Mouse (Mus musculus) monocyte, adult 5-6 weeks (primary cell): Measurements from ENCODE around the gene Tubgcp6. TPM values are rescaled to one million over a fixed set of nuclear protein-coding genes. Genes with fewer than 3 reads are reported as not detected.
A peak's percentile ranks its signal among the peaks of the same experiment; 100 is the strongest.

ENCODE experiments used
- ATAC-seq: fragments of 153-309, 156-312 bp; replicated peaks from 2 replicates; pipeline ENCODE4 v1.8.0; 2017; ENCODE audit warnings: mild to moderate bottlenecking; ENCODE audit not compliant: low TSS enrichment, insufficient number of reproducible peaks, severe bottlenecking, poor library complexity, low FRiP score
- total RNA-seq: library from RNA; stranded (forward); fragments of 200-1000, 200-491, 200-594 nt; gene quantifications from 3 replicates; pipeline ENCODE4 v1.2.3, GENCODE M21; 2017

Tubgcp6 gene
- total RNA-seq, 1 experiment from 2014 or later, result 27.3 TPM

DNA sequence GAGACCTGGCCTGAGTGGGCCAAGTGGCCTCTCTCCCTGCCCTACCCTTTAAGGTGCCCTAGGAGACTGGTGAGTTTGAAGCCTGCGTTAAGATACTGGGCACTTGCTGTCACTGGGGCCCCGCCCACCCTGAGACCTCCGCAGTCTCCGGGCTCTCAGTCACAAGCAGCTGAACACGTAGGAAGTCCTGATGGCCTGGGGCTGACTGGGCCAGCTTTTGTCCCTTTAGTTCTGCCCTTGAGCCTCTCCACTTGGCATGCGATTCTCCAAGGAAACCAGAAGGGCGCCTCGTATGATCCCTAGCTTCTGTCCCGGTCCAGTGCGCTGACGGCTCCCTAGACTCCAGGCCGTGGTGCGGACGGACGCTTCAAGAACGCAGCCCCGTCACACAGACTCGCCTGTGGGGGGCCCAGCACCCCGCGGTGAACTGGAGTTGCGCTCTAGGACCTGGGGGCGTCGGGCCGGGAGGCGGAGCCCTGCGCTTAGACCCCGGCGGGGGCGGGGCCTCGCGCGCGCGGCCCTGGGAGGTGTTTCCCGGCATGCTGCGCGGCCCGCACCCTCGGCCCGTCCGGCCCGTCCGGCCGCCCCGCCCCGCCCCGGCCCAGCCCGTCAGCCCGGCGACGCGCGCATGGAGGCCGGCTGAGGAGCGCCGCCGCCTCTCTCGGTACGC, 47.3 kb downstream of the Tubgcp6 start:
- ATAC-seq, result peak; percentile 59

DNA sequence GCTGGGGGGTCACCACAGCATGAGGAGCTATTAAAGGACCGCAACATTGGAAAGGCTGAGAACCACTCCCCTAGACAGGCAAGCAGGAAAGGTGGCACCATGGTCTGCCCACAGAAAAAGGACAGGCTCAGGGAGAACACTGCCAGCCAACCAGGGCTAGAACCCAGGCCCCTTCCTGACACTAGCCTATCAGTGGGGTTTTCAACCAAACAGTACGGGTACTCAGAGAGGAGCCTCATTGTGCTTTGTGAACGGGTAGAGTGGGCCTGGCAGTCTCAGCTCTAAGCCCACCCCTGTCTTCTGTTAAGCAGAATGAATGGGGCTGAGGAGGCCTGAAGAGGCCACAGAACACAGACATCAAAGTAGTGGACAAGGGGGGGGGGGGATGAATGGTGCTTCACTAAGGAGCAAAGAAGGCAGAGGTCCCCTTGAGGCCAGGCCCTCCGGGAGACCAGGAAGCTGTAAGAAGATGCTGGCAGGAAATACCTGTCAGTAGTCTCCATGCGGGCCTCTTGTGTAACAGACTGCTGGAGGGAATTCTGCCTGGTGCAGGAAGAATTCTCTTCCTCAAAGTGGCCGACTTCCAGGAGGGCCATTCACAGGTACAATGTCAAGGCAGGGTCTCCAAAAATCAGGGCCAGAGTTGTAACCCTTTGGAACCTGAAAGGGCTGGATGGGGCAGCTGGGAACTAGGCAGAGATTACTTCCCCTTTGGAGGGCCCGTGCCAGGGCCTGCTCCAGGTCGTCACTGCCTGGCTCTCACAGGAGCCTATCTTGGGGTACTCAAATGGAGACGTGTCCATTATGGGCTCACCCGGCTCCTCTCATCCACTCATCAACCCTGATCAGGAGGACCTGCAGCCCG, 48.1 kb downstream of the Tubgcp6 start, which contains the start of gene Trabd:
Trabd (plus strand) TSS at position 512 of the 865 bp plus-strand sequence.
- no peak for ATAC-seq

DNA sequence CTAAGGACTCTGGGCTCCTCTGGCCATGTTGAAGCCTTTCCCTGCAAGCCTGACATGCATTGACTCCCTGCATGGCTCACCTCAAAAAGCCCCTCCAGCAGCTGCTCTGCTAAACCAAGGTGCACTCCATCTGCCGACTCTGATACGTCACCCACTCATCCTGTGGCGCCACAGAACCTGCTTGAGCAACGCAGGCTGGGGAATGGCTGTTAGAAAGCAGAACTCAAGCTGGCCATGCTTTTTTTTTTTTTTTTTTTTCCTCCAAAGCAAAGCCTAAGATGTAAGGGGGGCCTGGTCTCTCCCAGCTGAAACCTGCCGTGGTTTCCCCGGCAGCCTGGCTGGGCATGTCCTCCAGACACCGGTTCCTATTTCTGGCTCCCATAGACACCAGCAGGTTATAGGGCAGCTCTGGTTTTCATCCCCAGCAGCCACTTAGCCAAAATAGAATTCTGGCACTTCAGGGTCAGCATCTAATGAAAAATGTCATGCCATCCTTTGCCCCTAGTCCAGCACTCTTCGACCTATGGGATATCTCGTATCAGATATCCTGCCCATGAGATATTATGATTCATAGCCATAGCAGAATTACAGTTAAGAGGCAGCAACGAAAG, 48.8 kb downstream of the Tubgcp6 start:
- no peak for ATAC-seq

DNA sequence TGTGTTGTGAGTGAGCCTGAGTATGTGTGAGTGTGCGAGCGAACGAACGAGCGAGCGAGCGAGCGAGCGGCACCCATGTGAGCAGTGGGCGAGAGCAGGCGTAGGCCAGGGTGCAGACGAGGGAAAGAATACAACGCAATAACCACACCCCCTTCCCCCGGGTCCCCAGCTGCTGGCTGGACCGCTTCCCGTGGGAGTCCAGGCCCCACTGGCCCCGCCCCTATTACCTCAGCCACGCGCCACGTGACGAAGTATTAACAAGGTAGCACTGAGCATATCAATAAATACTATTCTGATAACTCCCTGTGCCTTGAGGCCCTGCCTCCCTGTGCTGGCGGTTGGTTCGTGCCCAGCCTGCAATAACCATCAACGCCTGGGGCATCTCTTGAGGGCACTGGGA, 52.3 kb downstream of the Tubgcp6 start:
- ATAC-seq, result no peak

DNA sequence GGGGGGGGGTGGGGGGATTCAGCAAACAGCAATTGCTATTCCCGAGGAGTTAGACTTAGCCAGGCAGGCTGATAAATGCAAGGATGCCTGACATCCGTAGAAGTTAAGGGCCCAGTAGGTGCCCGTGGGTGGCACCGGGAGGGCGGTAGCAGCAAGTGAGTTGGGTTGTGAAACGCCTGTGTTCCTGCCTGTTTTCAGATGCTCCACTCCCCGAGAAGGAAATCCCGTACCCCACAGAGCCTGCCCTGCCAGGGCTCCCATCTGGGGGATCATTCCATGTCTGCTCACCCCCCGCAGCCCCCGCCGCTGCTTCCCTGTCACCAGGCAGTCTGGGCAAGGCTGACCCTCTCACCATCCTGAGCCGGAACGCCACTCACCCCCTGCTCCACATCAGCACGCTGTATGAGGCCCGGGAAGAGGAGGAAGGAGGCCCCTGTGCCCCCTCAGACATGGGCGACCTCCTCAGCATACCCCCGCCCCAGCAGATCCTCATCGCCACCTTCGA, 53.5 kb downstream of the Tubgcp6 start:
- ATAC-seq, result no peak

DNA sequence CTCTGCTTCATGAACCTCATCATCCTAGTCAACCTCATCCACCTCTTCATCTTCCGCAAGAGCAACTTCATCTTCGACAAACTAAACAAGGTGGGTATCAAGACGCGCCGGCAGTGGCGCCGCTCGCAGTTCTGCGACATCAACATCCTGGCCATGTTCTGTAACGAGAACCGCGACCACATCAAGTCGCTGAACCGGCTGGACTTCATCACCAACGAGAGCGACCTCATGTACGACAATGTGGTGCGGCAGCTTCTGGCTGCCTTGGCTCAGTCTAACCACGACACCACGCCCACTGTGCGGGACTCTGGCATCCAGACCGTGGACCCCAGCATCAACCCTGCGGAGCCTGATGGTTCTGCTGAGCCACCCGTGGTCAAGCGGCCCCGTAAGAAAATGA, 54.7 kb downstream of the Tubgcp6 start:
- no peak for ATAC-seq

DNA sequence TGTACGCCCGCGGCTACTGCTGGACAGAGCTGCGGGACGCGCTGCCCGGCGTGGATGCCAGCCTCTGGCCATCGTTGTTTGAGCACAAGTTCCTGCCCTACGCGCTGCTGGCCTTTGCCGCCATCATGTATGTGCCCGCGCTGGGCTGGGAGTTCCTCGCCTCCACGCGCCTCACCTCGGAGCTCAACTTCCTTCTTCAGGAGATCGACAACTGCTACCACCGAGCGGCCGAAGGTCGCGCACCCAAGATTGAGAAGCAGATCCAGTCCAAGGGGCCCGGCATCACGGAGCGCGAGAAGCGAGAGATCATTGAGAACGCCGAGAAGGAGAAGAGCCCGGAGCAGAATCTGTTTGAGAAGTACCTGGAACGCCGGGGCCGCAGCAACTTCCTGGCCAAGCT, 55.3 kb downstream of the Tubgcp6 start:
- ATAC-seq, result no peak

DNA sequence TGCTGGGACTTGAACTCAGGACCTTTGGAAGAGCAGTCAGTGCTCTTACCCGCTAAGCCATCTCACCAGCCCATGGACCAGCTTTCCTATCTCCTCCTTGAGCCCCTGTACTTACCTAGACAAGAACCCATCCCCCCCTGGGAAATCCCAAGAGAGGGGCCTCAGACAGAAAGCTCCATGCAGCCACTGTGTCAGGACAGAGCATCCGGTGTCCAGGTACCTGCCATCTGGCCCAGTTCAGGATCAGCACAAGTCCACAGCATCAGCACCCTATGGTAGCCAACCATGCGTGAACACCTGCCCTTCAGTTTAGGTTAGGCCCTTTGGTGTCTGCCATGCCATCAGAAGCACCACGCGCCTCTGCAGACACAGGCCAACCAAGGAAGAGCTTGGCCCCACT, 58.0 kb downstream of the Tubgcp6 start:
- ATAC-seq, result no peak

DNA sequence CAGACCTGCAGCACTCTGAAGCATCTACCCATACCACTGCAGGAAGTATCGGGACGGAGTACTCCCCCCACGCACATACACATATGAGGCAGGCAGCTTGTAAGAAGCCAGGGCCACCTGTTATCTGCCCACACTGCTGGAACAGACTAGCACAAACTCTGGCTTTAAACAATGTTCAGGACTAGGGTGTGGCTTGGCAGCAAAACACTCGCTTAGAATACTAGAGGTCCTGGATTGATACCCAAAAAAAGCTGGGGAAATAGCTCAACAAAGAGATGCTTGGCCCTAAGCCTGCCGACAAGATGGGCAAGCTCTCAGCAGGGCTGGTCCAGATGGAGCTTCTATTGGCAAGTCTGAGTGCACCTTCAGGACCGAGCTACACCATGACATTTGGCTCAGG, 59.4 kb downstream of the Tubgcp6 start:
- ATAC-seq, result no peak

DNA sequence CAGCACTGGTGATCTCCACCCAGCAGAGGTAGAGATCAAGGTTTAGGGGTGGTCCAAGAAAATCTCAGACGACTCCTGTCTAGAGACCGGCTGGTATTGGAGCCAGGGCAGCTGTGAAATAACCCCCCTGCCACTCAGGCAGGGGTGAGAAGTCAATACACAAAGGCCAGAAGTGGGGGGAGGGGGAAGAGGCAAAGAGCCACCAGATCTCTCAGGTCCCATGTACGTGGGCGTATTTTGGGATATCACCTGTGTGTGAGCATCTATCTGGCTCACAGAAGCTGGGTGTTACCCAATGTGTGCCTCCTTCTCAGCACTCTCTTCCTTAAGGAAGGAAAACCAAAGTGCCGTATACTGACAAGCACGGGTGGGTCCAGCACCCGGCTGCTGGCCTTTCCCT, 59.9 kb downstream of the Tubgcp6 start:
- no peak for ATAC-seq

DNA sequence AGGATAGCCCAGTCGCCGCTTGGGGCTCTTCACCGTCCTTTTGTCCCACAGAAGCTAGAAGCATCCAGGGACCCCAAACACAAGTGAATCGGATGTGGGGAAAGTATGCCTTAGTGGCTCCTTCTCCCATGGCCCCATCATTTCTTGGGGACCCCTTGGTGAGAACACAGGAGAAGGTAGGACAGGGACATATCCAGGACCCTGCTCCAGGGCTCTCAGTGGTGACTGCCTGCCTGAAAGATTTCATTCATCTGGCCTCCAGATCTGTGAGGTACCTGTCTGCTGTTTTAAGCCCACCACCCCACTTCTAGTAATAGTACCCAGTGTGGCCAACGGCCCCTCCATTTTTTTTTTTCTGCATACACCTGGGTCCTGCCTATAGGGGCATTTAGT, 60.4 kb downstream of the Tubgcp6 start:
- no peak for ATAC-seq

DNA sequence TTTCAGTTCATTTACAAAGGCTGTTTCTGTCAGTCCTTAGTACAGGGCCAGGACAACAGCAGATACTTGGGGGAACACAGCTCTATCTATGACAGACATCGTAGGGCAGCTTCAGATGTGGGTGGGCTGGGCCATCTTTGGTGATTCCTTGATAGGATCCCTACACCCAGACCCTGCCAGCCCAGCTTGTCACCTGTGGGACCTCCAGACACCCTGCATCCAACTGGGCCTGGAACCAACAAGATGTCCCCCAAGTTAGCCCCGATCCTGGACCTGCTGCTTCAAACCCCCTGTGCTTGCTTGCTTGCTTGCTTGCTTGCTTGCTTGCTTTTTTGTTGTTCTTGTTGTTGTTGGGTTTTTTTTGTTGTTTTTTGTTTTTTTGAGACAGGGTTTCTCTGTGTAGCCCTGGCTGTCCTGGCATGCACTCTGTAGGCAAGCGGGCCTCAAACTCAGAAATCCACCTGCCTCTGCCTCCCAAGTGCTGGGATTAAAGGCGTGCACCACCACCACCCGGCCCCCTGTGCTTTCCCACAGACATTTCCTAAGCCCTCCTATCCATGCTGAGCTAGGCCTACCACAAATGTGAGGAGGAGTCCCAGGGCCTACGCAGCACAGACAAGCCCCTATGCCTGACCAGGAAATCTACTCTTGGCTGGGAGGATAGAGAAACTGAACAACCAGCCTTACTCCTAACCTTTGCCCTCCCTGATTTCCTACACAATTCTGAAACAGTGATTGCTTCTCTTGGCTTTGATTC, 61.0 kb downstream of the Tubgcp6 start:
- no peak for ATAC-seq

DNA sequence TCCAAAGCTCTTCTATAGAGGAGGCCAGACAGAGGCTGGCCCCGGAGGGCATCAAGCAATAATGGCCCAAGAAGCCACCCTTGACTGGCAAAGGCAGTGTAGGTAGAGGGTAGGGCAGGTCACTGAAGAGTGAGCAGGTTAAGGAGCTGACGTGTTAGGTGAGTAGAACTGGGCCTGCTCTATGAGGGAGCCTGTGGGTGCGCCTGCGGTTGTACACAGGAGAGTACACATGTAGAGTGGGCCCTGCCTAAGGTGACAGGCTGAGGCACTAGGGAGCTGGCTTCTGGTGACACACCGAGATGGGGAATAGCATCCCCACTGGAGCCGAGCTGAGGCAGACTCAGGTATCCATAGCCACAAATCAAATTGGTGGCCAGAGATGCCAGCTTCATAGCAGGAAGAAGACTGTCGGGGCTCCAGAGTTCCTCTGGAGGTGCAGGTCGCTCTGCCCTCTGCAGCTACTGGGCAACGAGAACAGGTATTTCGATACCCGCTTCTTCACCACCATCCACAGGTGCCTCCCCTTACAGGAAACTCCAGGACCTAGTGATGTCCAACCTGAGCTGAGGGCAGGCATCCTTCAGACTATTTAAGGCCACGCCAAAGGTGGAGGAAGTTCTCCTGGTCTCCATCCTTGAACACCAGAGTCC, 62.0 kb downstream of the Tubgcp6 start:
- ATAC-seq, result 0 out of 2 replicates have a peak, but pooled peaks have one; percentile 12

DNA sequence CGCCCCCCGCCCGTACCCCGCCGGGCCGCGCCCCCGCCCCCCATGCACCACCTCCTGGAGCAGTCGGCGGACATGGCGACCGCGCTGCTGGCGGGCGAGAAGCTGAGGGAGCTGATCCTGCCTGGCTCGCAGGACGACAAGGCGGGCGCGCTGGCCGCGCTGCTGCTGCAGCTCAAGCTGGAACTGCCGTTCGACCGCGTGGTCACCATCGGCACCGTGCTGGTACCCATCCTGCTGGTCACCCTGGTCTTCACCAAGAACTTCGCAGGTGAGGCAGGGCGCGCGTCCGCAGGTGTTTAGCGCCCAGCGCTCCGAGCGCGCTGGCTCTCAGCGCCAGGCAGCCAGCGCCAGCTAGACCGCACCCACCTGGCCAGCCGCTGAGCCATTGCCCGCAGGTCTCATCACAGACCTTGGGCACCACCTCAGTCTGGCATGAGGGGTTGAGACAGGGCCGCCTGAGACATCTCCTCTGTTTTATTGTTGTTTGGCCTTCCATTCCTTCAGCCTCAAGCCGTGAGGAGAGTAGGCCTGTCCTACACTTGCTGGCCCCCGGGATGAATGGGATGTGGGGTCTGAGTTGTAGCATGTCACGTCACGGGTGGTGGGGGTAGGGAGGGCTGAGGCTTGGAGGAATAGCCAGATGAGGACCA, 62.8 kb downstream of the Tubgcp6 start:
- ATAC-seq, result no peak

DNA sequence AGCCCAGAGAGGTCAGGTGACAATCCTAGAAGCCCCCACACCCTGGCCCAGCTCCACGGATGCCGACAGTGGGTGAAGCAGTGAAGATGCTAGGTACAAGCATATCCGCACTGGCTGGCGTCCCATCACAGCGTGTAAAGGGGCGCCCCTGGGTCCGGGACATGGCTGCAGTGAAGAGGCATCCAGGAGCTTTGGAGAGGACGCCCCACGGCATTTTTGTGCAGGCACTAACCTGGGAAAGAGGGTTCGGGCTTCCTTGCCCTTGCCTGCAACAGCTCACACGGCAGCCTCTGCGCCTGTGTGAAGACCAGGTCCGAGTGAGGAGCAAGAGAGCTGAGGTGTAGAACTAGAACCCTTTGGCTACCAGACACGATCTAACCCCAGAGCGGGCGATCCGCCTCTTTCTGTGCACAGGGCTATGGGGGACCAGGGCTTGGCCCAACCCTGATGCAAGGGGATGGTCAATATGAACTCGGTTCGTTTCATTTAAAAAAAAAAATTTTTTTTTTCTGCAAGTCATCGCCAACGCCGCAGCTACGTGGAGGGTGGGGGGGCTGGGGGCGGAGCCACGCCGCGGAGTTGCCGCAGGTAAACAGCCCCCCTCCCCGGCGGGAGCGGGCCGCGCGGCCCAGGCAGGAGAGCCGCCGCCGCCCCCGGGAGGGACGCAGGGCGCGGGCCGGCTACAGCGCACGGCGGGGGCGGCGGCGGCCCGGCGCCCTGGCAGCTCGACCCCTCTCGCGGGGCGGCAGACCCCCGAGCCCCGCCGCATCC, 63.6 kb downstream of the Tubgcp6 start, which contains the start of gene Panx2:
Panx2 (plus strand) TSS at position 574 of the 771 bp plus-strand sequence.
- no peak for ATAC-seq

DNA sequence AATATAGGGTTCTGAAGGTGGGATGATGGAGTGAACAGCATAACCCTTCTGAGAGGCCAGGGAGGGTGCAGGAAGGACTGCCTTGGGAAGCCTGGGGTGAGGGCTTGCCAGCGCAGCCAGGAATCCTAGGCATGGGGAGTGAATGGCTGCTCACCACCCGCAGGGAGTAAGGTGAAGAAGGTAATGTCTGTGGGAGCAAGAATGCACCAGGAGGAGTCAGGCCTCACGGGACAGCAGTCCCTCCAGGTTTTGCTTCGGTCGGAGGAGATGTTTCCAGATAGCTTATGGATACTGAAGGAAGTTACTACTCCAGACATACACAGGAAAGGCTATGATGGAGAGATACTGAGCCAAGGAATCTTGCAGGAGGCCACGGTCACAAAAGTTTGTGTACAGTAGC, 64.2 kb downstream of the Tubgcp6 start:
- no peak for ATAC-seq

DNA sequence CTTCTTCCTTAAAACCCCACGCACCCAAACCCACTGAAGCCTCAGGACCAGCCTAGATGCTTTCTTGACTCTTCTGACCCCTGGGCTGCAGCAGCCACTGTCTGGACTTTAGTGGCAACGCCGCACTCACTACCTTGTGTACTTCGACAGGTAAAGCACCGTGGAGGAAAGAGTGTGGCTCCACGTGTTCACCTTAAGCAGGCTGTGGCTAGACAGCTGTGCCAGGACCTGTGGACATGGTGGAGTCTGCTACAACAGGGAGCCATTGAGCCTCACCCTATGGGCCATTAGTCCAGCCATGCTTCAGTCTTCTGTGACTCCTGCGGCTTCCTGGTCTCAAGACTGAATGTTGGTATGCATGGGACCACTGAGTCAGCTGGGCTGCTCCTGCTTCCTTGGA, 68.2 kb downstream of the Tubgcp6 start:
- no peak for ATAC-seq
